Mouse (Mus musculus) brain, embryonic 14.5 days (tissue): ENCODE data around the gene Tnfsf9.

Experiments
- CTCF ChIP-seq: fragments of 200-500 bp; IDR thresholded peaks from 2 replicates; pipeline ENCODE4 v1.5.1; 2012; ENCODE audit warnings: inconsistent platforms, mild to moderate bottlenecking, moderate library complexity, borderline replicate concordance; ENCODE audit not compliant: insufficient read depth, insufficient read length; ENCODE audit errors: extremely low read depth
- POLR2A ChIP-seq: fragments of 200-500 bp; IDR thresholded peaks from 2 replicates; pipeline ENCODE4 v1.6.1; 2012; ENCODE audit warnings: mild to moderate bottlenecking, inconsistent platforms, borderline replicate concordance; ENCODE audit not compliant: poor library complexity, insufficient read depth, insufficient read length, severe bottlenecking; ENCODE audit errors: extremely low read depth

GRCm38 (mm10) chr17:57079919-57080318 is 25.2 kb upstream of the Tnfsf9 start:
- TF ChIP-seq CTCF, result no peak
- TF ChIP-seq POLR2A, result no peak
